Mouse (Mus musculus): ENCODE data around the gene Chmp2b.
A peak's percentile ranks its signal among the peaks of the same experiment; 100 is the strongest.

Chmp2b gene

DNA sequence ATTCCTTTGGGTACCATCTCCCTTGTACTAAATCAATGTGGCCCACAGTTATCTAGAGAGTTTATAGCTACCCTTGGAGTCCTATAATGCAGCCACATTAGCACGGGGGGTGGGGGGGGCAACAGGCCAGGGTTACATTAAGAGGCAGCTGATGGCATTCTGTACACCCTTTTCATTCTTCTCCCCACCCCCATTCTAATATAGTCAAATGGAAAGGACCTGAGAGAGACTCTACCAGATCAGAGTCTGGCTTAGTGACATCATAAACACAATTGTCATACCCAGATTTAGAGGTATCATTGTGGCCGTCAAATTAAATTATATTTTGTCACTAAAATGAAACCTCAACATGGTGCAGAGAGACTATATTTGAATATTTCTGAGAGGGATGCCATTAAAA lies 36.5 kb downstream of the Chmp2b start:
- DNase-seq, result no peak

DNA sequence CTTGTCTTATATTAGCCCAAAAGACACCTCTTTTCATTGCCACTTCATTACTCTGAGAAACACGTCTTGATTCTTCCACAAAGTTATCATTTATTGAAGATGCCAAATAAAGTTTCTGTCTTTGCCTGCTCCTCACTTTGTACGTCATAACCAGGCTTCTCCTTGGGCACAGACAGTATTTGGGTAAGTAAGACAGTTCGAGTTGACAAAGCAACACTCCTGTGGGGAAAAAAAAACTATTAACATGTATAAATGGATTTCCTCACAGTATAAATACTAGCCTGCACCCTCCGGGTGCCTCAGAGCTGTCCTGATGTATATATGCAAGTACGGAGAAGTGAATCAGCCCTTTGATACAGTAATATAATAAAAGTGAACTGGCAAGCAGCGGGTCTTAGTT lies 42.3 kb downstream of the Chmp2b start, which contains the start of gene Pou1f1:
Gene Pou1f1, plus strand, starts transcription at position 301 of the 400 bp plus-strand sequence.
- DNase-seq, result no peak

DNA sequence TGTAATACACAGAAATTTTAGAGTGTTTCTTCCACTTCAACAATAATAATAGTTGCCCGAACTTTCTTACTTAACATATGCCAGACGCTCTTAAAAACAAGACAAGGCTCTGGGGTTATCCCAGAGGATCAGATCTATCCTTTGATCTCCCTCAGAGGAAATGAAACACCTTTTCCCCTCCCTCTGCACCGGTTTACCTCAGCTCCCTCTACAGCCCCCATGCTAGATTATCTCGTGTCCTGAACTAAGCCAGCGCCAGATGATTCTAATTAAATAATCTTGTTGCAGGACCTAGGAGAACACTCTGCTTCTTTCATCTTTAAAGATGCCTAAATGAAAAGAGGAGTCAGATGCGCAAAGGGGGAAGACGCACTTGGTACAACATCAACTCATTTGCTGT lies 48.3 kb downstream of the Chmp2b start:
- DNase-seq, result no peak

DNA sequence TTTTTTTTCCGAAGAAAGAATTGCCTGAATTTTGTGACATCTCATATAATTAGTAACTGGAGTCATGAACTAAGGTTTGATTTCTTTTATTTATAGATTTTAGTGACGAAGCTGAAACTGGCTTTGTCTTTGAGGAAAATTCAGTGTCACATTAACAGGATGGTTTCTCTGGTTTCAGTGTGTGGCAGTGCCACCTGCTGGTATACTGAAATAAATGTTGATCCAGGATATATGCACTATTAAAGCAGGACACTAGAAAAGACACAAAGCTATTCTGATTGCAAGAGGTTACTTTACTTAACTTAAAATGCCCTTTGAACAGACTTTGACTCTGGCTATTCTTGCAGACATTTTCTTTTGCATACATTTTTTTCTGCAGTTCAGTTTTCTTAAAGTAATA lies 65.5 kb downstream of the Chmp2b start:
- peak; percentile 41 for DNase-seq

DNA sequence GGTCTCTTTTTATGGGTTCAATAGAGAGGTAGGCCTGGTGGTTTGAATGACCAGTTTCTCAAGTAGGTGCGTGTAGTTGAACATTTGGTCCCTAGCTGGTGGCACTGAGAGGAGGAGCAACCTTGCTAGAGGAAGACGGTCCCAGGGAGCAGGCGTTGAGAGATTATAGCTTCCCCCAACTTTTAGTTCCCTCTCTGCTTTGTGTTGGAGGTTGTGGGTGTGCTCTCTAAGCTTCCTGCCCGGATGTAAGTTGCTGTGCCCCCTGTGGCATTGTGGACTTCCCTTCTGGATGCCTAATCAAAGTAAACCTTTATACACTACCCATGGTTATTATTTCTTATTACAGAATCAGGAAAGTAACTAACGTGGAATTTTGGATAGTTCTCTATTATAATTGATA lies 66.5 kb downstream of the Chmp2b start:
- DNase-seq, result no peak

Data from kidney, postnatal 14 days (tissue).